Mouse (Mus musculus): ENCODE data around the gene Adh6b.

Gene Adh6b

DNA sequence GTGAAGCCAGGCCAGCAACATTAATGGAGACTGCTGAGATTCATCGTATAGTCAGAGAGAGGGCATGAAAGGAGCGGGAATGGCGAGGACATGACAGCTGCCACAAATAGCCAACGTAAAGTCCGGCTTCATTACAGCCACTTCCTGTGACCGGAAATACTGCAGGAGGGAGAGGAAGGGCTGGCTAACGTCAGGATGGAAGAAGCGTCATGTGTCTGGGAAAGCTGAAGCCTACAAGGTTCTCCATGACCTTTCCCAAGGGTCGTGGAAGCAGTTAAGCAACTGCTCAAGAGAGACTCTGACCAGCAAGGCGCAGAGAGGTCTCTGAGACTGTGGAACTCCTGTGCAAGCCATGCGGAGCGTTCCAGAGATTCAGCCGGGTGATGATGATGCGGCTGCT, at the start of gene Adh6b:
Gene Adh6b, plus strand, starts transcription at position 305 of the 400 bp plus-strand sequence.
- CTCF ChIA-PET: no interaction called here

- CTCF ChIA-PET: no interaction called here
Measured at GRCm38 (mm10) chr3:138293298-138293895, 48.2 kb upstream of the Adh6b start.

- CTCF ChIA-PET: no interaction called here
Measured at GRCm38 (mm10) chr3:138300130-138300529, 41.4 kb upstream of the Adh6b start.

GRCm38 (mm10) chr3:138302676-138303075, 38.9 kb upstream of the Adh6b start:
- CTCF ChIA-PET: no interaction called here

DNA sequence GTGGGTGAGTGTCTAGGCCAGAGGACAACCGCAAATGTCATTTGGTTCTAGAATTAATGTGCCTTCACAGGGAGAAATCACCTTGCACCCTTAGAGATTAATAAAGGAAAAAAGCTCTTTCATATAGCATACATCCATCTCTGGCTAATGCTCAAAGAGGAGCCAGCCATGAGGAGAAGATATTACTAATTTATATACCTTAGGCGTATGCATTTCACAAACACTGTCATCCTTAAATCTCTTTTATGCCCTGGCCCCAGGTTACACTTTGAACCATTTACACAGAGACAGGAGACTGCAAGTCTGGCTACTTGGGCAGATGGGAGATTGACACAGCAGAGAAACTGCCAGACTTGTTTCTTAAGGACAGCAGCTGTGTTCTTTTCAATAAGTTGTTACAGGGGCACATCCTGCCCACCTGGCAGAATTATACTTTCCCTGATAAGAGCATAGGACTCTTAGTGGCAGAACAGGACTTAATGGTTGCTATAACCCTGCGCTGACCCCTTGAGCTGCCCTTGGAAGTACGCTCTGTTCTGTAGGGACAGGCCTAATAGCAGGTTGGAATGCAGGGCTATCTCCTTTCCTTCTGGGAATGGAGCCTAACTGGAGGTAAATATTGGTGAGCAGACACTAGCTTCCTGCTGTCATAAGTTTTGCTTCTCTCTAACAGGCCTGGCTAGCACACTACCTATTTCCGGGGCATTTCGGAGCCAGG, 37.6 kb upstream of the Adh6b start:
- CTCF ChIA-PET: no interaction called here

- CTCF ChIA-PET: no interaction called here
Measured at GRCm38 (mm10) chr3:138304489-138304871, 37.1 kb upstream of the Adh6b start.

DNA sequence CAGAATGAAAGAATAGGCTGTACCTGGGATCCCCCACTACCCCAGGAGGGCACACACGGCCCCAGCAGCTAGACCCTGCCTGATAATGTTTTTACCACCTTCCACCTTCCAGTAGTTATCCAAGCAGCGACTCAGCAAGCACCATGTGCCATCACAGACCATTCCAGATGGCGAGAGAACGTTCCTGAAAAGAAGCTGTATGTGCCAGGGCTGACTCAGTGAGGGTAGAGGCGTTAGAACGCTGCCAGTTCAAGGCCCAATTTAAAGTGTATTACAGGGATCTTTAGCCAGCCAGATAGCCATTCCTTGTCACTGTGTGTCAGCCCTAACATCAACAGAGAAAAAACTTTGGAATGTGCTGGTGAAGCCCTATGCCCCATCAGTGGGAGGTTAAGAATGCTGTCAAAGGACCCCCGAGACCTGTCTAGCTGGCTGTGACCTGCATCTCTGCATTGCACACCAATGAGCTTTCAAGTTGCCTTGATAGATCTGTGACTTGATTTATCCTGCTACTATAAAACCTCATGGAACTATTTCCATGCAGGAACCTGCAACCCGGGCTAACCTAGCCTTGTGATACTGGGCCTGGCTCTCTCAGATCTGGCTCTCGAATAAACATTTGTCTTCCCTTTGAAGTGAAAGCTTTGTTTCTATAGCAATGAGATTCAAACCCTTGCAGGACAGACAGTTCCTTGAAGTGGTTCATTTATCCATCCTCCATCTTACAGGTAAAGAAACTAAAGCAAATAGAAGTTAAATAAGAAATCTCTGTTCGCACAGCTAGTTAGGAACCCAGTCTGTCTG, 35.9 kb upstream of the Adh6b start:
- CTCF ChIA-PET: interaction anchor here (0.7 kb wide), 1 partner anchor 106 kb away, joined by 9 read pairs; no protein-coding TSS in a partner anchor

- CTCF ChIA-PET: interaction anchor here (0.7 kb wide), 1 partner anchor 107 kb away, joined by 9 read pairs; no protein-coding TSS in a partner anchor
Measured at GRCm38 (mm10) chr3:138306290-138306683, 35.3 kb upstream of the Adh6b start.

DNA sequence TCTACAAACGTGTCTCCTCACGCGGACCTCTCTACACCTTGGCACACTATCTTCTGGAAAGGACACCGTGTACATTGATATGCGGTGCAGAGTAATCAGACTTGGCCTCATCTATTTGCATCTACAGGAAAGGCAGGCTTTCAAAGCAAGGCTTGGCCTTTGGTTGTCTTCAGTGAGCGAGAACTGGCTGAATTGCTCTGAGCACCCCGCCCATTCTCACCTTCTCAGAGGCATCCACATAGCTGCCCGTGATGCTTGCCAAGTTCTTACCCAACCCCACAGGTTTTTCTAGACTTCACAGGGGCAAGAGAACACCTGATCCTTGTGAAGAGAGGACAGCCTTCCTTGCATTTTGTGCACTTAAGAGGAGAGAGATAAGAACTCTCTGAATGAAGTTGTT, 31.7 kb upstream of the Adh6b start:
- CTCF ChIA-PET: no interaction called here

- CTCF ChIA-PET: no interaction called here
Measured at GRCm38 (mm10) chr3:138311015-138311414, 30.6 kb upstream of the Adh6b start.

DNA sequence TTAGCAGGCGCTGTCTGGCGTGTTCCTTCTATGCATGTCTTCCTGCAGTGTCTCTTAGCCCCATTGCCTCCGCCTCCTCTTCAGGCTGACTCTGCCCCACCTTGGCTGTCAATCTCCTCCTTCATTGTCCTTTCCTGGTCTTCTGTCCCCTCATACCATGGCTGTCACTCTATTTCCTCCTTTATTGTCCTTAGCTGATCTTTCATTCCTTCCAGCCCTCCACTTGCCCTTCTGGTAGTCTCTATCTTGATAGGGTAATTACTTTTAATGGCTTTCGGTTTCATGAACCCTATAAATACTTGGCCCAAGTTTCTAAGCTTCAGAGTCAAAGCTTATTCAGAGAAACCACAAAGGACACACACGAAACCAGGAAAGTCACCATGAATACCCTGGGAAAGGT, 28.6 kb upstream of the Adh6b start, which contains the start of gene Adh6a:
Gene Adh6a, plus strand, starts transcription at position 322 of the 400 bp plus-strand sequence.
- CTCF ChIA-PET: no interaction called here

DNA sequence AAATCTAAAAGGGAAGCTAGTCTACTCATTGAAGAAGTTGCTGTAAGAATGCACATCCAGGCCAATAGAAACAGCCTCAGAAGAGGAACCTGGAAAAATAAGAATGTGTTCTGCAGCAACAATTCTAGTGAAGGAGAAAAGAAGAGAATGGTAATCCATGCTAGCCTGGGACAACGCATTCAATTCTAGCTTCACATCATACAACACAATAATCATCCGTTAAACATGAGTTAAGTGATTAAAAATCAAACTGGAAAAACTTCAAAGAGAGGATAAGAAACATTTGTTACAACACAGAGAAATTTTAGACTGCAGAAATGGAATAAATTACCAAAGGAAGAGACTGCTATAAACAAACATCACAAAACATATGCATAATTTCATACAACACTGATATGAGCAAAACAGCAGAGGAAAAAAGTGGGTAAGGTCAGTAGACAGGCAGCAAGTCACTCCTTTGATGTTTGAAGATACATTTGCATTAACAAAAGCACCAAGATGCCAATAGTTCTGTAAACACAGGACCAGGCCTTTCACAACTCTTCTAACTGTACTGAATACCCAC, 24.6 kb upstream of the Adh6b start:
- CTCF ChIA-PET: no interaction called here

DNA sequence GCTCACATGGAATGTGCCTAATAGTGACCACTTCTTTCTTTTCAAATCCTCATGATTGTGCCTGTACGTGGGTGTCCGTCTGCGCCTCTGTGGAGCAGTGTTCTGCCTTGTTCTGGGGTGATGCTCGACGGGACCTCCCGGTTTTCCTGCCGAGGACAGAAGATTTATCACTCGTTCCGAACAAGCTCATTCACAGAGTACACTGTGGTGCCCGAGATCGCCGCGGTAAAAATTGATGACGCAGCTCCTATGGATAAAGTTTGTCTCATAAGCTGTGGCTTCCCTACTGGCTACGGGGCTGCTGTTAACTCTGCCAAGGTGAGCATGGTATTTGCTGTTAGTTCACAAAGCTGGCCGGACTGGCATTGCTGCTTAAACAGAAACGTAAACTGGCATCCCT, 16.6 kb upstream of the Adh6b start:
- CTCF ChIA-PET: no interaction called here

- CTCF ChIA-PET: no interaction called here
Measured at GRCm38 (mm10) chr3:138325466-138325865, 16.1 kb upstream of the Adh6b start.

DNA sequence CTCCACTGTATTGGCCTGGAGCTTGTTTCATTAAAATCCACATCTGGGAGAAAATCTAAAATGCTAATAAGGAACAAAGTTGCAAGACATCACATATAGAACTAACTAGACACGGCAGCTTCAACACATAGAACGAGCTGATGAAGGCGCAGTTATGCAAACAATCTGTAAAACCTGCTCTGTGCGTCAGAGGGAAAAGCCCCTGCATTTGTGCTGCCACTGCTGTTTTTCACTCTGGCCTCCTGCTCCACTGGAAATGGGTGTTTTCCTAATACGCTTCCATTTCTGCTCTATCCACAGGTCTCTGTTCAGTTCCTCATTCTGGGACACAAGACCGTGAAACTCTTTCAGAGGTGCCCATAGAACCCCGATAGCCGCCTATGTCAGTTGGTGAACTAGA, 7.7 kb upstream of the Adh6b start:
- CTCF ChIA-PET: no interaction called here

DNA sequence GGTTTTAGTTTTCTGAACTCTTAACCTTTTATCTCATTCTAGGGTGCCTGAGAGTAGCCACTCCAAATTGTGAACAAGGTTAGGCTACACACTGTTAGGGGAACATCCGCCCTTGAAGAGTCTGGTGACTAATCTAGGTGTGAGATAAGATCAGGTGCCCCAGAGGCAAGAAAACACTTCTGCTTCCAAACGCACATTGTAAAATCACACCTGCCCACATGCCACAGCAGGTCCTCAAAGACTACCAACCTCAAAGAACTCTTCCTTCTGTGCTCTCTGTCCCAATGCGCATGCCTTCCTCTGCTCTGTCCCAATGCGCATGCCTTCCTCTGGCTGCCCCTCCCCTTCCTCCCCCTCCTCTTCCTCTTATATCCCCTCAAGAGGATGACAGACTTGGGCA, 7.3 kb upstream of the Adh6b start:
- CTCF ChIA-PET: no interaction called here

DNA sequence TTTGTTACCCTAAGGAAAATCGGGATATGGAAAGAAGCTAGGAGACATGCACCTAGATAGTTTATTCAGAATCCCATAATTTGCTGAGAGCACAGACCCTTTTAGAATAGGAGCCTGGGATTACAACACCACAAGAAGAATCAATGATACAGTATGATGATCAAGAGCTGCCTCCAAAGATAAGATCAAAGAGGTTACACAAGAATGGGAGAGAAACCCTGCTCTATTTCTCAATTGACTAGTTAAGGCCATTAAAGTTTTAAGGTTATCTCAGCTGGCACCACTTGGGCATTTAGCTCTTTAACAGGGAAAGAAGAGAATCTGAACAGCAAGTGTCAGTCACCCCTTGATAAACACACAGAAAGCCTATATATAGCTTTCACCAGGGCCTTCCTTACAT, 6.0 kb upstream of the Adh6b start:
- CTCF ChIA-PET: no interaction called here

GRCm38 (mm10) chr3:138336104-138336754, 5.3 kb upstream of the Adh6b start:
- CTCF ChIA-PET: no interaction called here

GRCm38 (mm10) chr3:138347041-138347440, 5.5 kb downstream of the Adh6b start:
- CTCF ChIA-PET: interaction anchor here (0.7 kb wide), 1 partner anchor 45 kb away, joined by 3 read pairs; no protein-coding TSS in a partner anchor

DNA sequence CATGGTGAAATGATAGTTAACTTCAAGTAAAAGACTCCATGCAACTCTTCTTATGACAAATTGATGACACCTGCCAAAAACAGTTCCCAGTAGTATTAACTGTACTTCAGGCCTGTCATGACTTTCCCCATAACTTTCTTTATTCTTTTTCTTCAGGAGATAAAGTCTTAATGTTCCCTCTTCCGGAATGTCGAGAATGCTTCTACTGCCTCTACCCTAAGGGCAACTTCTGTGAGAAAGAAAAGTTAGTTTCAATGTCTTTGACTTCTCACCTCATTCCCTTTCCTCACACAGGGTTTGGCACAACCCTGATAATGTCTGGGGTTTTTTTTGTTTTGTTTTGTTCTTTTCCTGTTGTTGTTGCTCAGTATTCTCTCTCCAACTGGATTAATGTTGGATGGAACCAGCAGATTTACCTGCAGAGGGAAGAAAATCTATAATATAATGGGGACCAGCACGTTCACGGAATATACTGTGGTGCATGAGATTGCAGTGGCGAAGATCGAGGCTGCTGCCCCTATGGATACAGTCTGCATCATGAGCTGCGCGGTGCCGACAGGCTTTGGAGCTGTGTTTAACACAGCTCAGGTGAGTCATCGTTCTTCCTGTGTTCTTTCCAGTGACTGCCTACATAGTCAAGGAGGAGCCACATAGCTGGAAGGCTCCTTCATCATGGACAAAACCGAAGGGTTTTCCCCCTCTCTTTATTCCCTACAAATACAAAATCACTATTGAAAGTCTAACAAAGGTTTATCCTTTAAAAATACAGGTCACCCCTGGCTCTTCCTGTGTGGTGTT, 10.6 kb downstream of the Adh6b start:
- CTCF ChIA-PET: no interaction called here

DNA sequence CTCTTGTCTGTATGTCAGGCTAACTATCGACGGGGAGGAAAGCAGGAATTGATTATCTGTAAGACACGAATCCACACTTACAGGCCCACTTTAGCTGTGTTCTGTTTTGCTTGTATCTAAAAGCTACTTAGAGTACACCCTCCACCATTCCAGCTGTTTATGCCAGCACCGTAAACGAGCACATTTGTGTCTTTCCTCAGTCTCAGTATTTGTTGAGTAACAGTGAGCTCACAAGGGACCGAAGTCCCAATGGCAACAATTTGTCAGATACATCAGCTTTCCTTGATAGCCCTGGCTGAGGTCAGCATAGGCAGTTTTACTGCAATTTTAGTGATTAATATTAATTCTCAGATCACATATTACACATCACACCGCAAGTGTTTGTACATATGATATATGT, 17.3 kb downstream of the Adh6b start:
- CTCF ChIA-PET: no interaction called here

All from spleen, embryonic (tissue).